Mouse (Mus musculus): ENCODE data around the gene Ntrk3. TPM values are rescaled to one million over a fixed set of nuclear protein-coding genes. Genes with fewer than 3 reads are reported as not detected.

Ntrk3 gene
- total RNA-seq, 2 experiments from 2014 or later = 226 to 238 TPM

DNA sequence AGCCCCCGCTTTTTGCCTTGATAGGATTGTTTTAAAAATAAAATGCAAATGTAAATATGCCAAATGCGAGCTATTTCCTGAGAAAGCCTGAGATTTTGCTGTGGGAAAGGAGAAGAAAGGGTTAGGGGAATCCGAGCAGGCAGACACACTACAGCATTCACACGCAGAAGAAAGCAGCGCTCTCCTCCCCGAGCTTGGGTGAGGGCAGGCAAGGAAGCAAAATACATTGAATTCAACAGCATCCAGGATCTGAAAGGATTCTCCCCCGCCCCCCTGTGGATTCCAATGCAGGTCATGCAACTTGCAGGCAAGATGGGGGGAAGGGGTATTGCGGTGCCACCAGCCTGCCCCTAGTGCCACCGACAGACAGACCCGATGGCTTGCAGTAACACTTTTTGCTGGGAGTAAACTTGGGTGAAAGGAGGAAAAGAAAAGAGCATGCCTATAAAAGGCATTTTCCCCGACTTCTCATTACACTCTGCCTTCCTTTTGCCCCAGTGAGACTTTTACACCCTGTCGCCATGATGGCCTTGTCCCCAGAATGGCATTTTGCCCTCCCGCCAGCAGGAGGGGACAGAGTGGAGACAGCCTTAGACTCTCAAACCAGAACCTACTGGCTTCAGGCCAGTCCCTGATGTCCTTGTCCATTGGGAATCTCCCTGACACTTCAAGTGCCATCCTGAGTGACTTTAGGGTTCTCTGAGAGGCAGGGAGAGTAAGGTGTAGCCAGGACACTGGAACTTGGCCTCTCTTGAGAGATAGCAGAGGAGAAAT, 158.2 kb downstream of the Ntrk3 start:
- peak; percentile 65 for TF ChIP-seq CTCF (conservative IDR thresholded peaks at IDR 0.05)
- peak in 1 of 2 experiments; percentile 41 for DNase-seq (ENCODE audit: low spot score in 2 of 2)
- Histone ChIP-seq H3K27ac (peak overlapping the region; percentile 97), H3K4me3 (peak overlapping the region; percentile 74)

DNA sequence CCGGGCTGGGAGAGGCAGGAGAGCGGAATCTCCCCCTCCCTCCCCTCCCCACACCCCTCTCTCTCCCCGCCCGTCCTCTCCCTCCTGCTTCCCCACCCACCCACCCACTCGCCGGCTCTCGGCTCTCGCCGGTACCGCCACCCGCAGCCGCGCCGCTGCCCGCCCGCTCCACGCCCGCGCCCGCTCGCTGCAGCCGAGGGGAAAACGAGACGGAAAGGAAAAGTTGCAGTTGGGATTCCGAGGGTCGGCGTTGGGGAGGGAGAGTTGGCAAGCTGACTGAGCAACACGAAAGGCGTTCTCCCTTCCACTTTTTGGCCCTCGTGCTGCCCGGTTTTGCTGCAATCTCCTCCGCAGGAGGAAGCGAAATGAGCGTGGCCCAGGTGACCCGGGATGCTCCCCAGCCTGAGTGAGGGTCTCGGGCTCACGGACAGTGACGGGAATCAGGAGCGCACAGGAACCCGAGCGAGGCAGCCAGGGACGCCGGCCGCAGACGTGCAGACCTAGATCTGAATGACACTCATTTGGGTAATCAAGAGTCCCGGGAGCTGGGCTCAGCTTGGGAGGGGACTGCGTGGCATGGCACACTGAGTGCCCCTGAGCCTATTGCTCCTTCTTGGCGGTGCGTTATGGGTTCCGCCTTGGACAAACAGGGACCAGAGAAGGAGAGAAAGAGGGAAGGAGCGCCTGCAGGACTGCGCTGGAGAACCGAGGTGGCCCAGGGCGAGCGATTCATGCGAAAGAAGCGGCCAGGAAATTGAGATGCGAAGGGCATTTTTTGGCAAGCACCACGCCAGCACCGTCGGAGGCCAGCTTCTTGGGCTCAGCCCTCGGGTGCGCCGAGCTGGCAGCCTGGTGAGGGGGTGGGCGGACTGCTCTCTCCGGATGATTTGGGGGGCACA, 159.1 kb downstream of the Ntrk3 start:
- peak in 1 of 2 experiments; percentile 54 for DNase-seq (ENCODE audit: low spot score in 2 of 2)
- Histone ChIP-seq H3K27ac (peak overlapping the region; percentile 97), H3K4me3 (peak overlapping the region; percentile 74)
- no peak for TF ChIP-seq CTCF (conservative IDR thresholded peaks at IDR 0.05)

DNA sequence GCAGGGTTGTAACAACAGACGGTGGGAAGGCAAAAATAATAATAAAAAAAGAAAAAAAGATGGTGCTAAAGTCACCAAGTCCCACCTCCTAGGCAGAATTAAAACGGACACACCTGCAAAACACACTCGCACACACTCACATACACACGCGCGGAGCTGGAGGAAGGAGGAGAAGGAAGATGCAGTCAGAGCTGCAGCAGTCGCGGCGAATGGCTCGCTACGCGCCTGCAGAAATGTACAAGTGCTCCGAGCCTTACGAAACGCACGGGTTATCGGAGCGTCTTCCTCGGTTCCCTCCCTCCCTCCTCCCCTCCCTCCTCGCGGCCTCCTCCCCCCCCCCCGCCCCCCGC, 159.7 kb downstream of the Ntrk3 start:
- Histone ChIP-seq H3K4me3 (peak overlapping the region; percentile 74), H3K27ac (peak overlapping the region; percentile 97)
- TF ChIP-seq CTCF (conservative IDR thresholded peaks at IDR 0.05) = no peak
- peak; percentile 55 to 62 for DNase-seq (ENCODE audit: low spot score in 2 of 2)

DNA sequence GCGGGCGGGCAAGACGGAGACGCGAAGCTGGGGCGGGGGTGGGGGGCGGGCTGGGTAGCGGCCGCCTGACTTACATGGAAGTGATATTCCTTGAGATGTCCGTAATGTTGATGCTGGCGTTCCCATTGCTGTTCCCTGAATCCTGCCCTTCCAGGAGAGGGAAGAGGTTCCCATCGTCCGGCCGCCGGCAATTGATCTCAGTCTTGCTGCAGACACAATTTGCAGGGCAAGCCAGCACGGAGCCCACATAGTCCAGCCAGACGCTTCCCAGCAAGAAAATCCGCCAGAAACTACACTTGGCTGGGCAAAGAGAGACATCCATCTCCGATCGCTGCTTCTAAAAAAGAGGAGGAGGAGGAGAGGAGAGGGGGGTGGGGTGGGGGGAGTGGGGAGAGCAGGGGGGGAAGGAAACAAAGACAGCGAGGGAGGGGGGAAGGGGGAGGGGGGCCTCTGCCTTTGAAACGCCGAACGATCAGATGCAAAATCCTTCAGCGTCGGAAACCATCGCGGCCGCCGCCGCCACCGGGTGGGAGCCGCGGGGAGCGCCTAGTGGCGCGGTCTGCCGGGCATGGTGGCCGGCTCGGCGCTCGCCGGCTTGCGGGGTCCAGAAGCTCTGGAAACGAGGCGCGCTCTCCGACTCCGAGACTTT, 160.2 kb downstream of the Ntrk3 start:
- Histone ChIP-seq H3K27ac (peak overlapping the region; percentile 97), H3K4me3 (peak overlapping the region; percentile 74)
- peak in 1 of 2 experiments; percentile 50 for DNase-seq (ENCODE audit: low spot score in 2 of 2)
- no peak; the same call in 1 of the 2 replicates for TF ChIP-seq CTCF (conservative IDR thresholded peaks at IDR 0.05)

DNA sequence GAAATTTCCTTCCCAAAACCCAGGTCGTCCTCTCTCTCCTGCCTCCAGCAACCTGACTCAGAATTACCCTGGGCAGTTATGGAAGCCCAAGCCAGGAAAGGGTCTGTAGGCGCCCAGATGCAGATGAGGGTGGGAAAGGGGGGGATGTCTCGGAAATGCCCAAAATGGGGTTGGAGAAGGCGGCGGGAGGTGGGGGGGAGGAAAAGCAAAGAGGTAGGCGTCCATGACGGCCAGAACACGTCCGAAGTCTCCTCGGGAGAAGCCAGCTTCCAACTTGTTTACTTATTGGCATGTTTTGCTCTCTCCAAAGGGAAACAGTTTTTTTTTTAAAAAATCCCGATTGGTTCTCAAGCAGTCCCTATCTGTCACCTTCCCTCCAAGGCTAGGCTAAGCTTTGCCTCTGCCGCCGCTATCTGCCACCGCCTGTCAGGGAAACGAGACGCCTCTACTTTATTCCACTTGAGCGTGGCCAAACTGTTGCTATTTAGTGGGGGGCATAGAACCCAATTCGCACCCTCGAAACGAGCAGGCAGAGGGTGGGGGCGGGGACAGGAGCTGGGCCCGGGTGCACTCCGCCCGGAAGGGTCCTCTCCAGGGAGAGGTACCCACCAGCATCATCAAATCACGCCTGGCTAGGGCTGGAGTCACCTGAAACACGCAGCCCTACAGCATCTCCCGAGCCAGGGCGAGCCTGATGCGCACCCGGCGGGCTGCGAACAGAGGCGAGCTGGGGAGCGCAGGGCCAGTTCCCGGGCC, 160.9 kb downstream of the Ntrk3 start:
- TF ChIP-seq CTCF (conservative IDR thresholded peaks at IDR 0.05) = no peak
- peak overlapping the region; percentile 97 for H3K27ac ChIP-seq
- peak in 1 of 2 experiments; percentile 25 for DNase-seq (ENCODE audit: low spot score in 2 of 2)

DNA sequence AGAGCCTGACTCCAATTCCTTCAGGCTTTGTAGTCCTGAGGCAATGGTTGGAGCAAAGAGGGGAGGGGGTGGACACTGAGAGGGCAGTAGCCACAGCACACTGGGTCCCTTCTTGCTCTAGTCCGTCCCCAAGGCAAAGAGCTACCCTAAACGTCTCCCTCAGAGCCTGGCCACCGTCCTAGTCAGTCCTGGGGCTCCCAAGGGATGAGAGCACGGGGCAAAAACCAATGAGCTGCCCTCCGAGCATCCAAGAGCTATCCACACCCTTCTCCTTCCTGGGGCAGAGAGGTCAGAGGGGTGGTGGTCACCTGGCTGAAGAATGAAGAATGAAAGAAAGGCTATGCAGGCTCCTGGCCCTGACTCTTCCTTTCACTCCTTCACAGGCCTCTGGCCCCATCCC, 161.6 kb downstream of the Ntrk3 start:
- DNase-seq (ENCODE audit: low spot score in 2 of 2) = no peak
- Histone ChIP-seq H3K27ac (peak overlapping the region; percentile 97), H3K4me3 (peak overlapping the region; percentile 74)
- no peak for TF ChIP-seq CTCF (conservative IDR thresholded peaks at IDR 0.05)

More for the DNA sequence above, 160.9 kb downstream of the Ntrk3 start:
- peak overlapping the region; percentile 74 for H3K4me3 ChIP-seq

DNA sequence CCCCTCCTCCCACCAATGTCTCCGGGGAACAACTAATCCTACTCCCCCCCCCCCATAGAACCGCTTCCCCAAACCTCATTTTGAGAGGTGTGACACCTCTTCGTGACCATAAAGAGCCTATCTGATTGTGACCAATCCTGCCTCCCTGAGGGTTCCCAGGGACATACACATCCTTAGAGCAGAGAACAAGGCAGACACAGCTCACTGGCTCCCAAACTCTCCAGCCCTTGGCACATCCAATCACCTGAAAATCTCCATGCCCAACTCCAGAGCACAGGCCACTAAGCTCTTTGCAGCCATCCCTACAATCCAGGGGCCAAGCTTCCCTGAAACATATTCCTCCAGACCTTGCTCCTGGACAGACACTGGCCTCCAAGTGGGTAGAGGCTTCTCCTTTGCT, 162.3 kb downstream of the Ntrk3 start:
- no peak for DNase-seq (ENCODE audit: low spot score in 2 of 2)
- TF ChIP-seq CTCF (conservative IDR thresholded peaks at IDR 0.05) = no peak
- peak overlapping the region; percentile 74 for H3K4me3 ChIP-seq
- H3K27ac ChIP-seq = peak overlapping the region; percentile 97

DNA sequence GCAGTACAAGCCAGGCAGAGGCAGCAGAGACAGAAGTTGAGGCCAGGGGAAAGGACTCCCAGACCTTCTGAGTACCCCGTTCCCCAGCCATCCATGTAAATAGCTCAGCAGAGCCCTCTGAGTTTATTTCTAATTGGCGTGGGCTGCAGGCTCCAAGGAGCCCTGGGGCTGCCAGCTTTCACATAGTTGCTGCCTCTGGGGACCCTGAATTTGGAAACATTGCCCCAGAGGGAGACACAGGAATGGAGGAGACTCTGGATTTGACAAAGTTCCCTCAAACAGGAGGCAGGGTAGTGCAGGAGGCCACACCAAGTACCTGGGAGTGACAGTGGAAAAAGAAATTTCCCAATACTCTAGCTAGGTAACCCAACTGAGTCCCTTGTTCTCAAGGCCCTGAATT, 166.6 kb downstream of the Ntrk3 start:
- DNase-seq (ENCODE audit: low spot score in 2 of 2) = no peak
- H3K4me3 ChIP-seq = no peak overlapping the region; the same call in 1 of the 2 replicates
- no peak overlapping the region for H3K27ac ChIP-seq
- no peak for TF ChIP-seq CTCF (conservative IDR thresholded peaks at IDR 0.05)

DNA sequence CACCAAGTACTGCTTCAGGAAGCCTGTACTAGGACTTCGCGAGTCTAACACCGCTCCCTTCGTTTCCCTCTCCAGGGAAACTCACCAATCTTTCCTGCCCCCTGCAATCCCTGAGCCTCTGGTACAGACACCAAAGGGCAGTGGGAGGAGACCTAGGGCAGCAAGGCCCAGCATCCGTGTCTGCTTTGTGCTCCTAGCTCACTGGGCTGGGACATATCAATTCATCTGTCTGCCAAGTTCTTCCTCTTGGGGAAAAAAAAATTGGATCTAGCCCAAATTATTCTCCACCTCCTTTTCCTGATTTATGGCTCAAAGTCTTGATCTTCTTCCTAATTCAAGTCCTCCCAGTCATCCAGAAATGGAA, 168.6 kb downstream of the Ntrk3 start:
- H3K4me3 ChIP-seq = peak overlapping the region; percentile 45
- DNase-seq (ENCODE audit: low spot score in 2 of 2) = peak in 1 of 2 experiments; percentile 9
- H3K27ac ChIP-seq = peak overlapping the region; percentile 74
- peak; percentile 28; the same call in 1 of the 2 replicates for TF ChIP-seq CTCF (conservative IDR thresholded peaks at IDR 0.05)

DNA sequence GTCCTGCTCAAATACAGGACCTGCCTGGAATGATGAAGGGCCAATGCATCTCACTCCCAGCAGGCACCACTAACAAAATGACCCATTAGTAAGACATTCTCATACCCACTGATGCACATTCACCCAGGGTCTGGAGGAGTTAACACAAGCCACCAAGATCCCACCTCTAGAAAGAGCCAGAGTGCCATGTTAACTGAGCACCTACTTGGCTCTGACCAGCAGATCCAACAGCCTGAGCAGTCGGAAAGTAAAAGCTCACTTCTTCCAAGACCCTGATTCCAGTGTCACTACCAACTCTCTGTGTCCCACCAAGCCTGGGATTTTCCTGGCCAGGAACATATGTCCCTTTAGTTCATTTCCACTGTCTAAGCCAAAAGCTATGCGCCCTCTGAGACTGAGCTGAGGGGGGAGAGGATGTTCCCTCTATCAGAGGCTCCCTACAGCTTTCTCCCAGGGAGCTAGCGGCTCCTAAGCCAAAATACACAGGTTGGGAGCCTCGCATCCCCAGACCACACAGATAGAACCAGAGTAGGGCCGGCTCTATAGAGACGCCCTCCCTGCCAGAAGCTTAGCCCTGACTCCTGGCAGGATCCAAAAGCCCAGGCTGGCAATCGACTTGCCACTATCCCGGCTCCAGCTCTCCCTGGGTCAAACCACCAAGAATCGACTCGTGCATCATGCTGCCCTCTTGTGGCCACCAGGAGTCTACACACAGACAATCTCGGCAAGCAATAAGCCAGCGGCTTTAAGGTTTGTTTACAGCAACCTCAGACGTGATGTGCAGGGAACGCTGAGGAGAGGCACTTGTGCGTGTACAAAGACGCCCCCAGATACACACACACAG, 169.2 kb downstream of the Ntrk3 start:
- Histone ChIP-seq H3K4me3 (peak overlapping the region; percentile 45), H3K27ac (peak overlapping the region; percentile 74)
- peak; percentile 92 for TF ChIP-seq CTCF (conservative IDR thresholded peaks at IDR 0.05)
- peak; percentile 59 to 65 for DNase-seq (ENCODE audit: low spot score in 2 of 2)

DNA sequence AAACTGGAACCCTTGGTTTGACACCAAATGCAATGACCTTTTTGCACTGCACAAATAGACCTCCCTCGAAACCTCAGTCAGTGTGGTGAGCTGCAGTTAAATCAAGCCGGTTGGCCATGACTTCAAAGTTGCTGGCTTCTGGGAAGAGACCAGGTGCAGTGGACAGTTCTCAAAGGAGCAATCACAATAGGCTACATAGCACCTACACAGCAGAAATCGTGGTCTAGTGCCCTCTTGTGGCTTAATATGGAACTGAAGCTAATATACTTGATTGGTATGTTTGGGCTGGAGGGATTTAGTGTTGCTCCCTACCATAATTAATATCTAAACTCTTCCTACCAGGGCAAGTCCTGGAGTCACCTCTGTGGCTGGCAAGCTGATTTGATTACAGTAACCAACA, 171.2 kb downstream of the Ntrk3 start:
- peak; percentile 92 for TF ChIP-seq CTCF (conservative IDR thresholded peaks at IDR 0.05)
- peak in 1 of 2 experiments; percentile 55 for DNase-seq (ENCODE audit: low spot score in 2 of 2)
- no peak overlapping the region for H3K4me3 ChIP-seq
- no peak overlapping the region for H3K27ac ChIP-seq

Data from layer of hippocampus, adult 2 months (tissue).